24 mouse cellular contexts compared by ENCODE assay signal in the genomic region with DNA sequence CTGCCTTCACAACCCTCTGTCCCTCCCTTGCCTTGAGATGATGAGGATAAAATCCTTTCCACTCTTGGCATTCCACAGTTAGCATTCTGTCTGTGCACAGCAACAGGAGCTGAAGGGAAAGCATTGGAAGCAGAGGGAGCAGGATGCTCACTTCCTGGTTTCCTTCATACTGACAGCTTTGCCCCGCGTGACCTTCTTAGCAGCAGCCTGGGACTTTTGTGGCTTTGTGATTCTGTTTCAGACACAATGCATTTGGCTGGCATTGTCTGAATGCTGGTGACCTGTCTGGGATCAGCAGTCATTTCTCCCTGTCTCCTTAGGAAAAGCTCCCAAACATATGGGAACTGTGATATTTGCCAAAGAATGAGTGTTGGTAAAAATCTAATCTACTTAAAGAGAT. TPM values are rescaled to one million over a fixed set of nuclear protein-coding genes. Genes with fewer than 3 reads are reported as not detected.
DNase-seq lines count a peak whose midpoint lies in the region; ATAC-seq lines count a peak whose summit lies in the region.
"Had no signal": no experiment of that assay in that cellular context is flagged by ENCODE, and none has a peak within 500 bp of the region (broad histone marks: within the 10 kb centered on the region; RNA-seq: fewer than 3 reads in every experiment).

No protein-coding gene starts in this region.

- no peak overlapping the region for H3K9ac ChIP-seq in midbrain, embryonic 13.5 days (replicated peaks)
- no peak overlapping the region for H3K9ac ChIP-seq in midbrain, embryonic 16.5 days (ENCODE audit: low read depth, low read length)
- H3K9ac ChIP-seq: neural tube, embryonic 13.5 days had no signal

- H3K27ac ChIP-seq in heart, embryonic 10.5 days = no peak overlapping the region
- 0 out of 2 replicates have a peak overlapping the region, but pooled peaks have one; percentile 9 for H3K27ac ChIP-seq in midbrain, embryonic 13.5 days
- no peak overlapping the region for H3K27ac ChIP-seq in midbrain, embryonic 16.5 days (ENCODE audit: low read length)
- H3K27ac ChIP-seq: heart, adult 2 months; neural tube, embryonic 13.5 days; stomach, postnatal 0 days had no signal

- intact Hi-C loops in heart, postnatal 36 days (cut with DNase I) = no loop called here
- intact Hi-C loops in gastrocnemius, postnatal 14 days (cut with DNase I; ENCODE audit: low total_unique reads) = no loop called here

- peak; percentile 76 for DNase-seq in heart, embryonic 10.5 days (ENCODE audit: low spot score)
- no peak for DNase-seq in heart, postnatal 36 days
- peak; percentile 13 to 34 for DNase-seq in kidney, postnatal 25 days
- DNase-seq in cerebellum, postnatal 4 days (ENCODE audit: low spot score in 2 of 2) = no peak
- no peak for DNase-seq in gastrocnemius, postnatal 14 days
- DNase-seq: B cell, adult 2 months; cerebellum, postnatal 36 days; heart, adult 2 months; heart, postnatal 14 days; spleen, adult 18-20 months; thymus, postnatal 25 days had no signal

- H3K27me3 ChIP-seq in heart, embryonic 10.5 days (ENCODE audit: insufficient read depth, poor library complexity, severe bottlenecking) = no peaks in the 10 kb centered on the region
- H3K27me3 ChIP-seq in midbrain, embryonic 13.5 days = no peaks in the 10 kb centered on the region
- no peaks in the 10 kb centered on the region for H3K27me3 ChIP-seq in midbrain, embryonic 16.5 days (ENCODE audit: control insufficient read depth, insufficient read depth, low read depth, low read length)
- H3K27me3 ChIP-seq: neural tube, embryonic 13.5 days had no signal

- H3K36me3 ChIP-seq in heart, embryonic 10.5 days = no peaks in the 10 kb centered on the region
- H3K36me3 ChIP-seq in midbrain, embryonic 13.5 days = no peaks in the 10 kb centered on the region
- no peaks in the 10 kb centered on the region for H3K36me3 ChIP-seq in midbrain, embryonic 16.5 days (ENCODE audit: control insufficient read depth, insufficient read depth, low read length)
- H3K36me3 ChIP-seq: neural tube, embryonic 13.5 days had no signal

- no peak for ATAC-seq in midbrain, embryonic 13.5 days
- no peak for ATAC-seq in midbrain, embryonic 16.5 days
- ATAC-seq: inflammation-experienced regulatory T-cells, adult 6 months had no signal

- no peak overlapping the region for H3K4me2 ChIP-seq in midbrain, embryonic 13.5 days (replicated peaks)
- no peak overlapping the region for H3K4me2 ChIP-seq in midbrain, embryonic 16.5 days (ENCODE audit: low read length)
- H3K4me2 ChIP-seq: neural tube, embryonic 13.5 days had no signal

- H3K9me3 ChIP-seq in heart, embryonic 10.5 days = no peaks in the 10 kb centered on the region
- H3K9me3 ChIP-seq in midbrain, embryonic 13.5 days = no peaks in the 10 kb centered on the region
- no peaks in the 10 kb centered on the region for H3K9me3 ChIP-seq in midbrain, embryonic 16.5 days (replicated peaks; ENCODE audit: control insufficient read depth, low read length, poor library complexity, severe bottlenecking)
- H3K9me3 ChIP-seq: neural tube, embryonic 13.5 days had no signal

- H3K4me1 ChIP-seq in heart, embryonic 10.5 days = peaks cover 9% of the 10 kb centered on the region
- peaks cover 10% of the 10 kb centered on the region; the same call in 1 of the 2 replicates for H3K4me1 ChIP-seq in midbrain, embryonic 13.5 days (replicated peaks)
- peaks cover 8% of the 10 kb centered on the region; the same call in 1 of the 2 replicates for H3K4me1 ChIP-seq in midbrain, embryonic 16.5 days (ENCODE audit: control insufficient read depth, insufficient read depth, low read length)
- H3K4me1 ChIP-seq: neural tube, embryonic 13.5 days had no signal

- H3K4me3 ChIP-seq in heart, embryonic 10.5 days = no peak overlapping the region
- no peak overlapping the region for H3K4me3 ChIP-seq in midbrain, embryonic 13.5 days (replicated peaks)
- no peak overlapping the region for H3K4me3 ChIP-seq in midbrain, embryonic 16.5 days (ENCODE audit: low read depth, low read length)
- H3K4me3 ChIP-seq: erythroblast, embryonic 14.5 days; heart, adult 2 months; neural tube, embryonic 13.5 days had no signal

- WGBS in heart, embryonic 10.5 days = 26% methylated on average over 2 of the region's 2 CpGs
- 8% methylated on average over 2 of the region's 2 CpGs for WGBS in midbrain, embryonic 13.5 days
- 2% methylated on average over 2 of the region's 2 CpGs for WGBS in midbrain, embryonic 16.5 days

RNA-seq across cellular contexts. Expression of gene Gm10217, which starts 4.8 kb away (rescaled TPM):
- not detected in 2 replicates for polyA plus RNA-seq in heart, embryonic 10.5 days (2016; fragmentation: Nextera tagmentation; extraction: Ambion mirVana)
- not detected for total RNA-seq in heart, postnatal 36 days (2021)
- not detected in 2 replicates for polyA plus RNA-seq in midbrain, embryonic 13.5 days (2015; fragmentation: Nextera tagmentation; extraction: Ambion mirVana)
- polyA plus RNA-seq in midbrain, embryonic 16.5 days (2015; fragmentation: Nextera tagmentation; extraction: Ambion mirVana) = not detected in 2 replicates
- total RNA-seq in gastrocnemius, postnatal 14 days (2021) = not detected
- total RNA-seq: adrenal gland, postnatal 36 days; ES-E14; heart, adult 2 months; heart, postnatal 14 days; left cerebral cortex, postnatal 10 days; liver, adult 2 months; megakaryocyte-erythroid progenitor cell, adult 5-6 weeks had no signal
- polyA plus RNA-seq: erythroblast, embryonic 14.5 days; frontal cortex, adult 2 months; heart, adult 2 months; inflammation-experienced regulatory T-cells, adult 6 months; liver, adult 2 months; lung, embryonic 16.5 days; neural tube, embryonic 13.5 days; stomach, postnatal 0 days had no signal

Comparison
In these comparisons a context has a peak if more than half of its experiments do, and no peak if none do; other contexts are left out.
1. DNase-seq: peak in heart, embryonic 10.5 days (single experiment) and kidney, postnatal 25 days (2 of 2); none in heart, postnatal 36 days (0 of 2), cerebellum, postnatal 4 days (0 of 2) and gastrocnemius, postnatal 14 days (single experiment).